Mouse (Mus musculus) liver, postnatal 0 days (tissue): ENCODE results near the gene Ptgr1.

Source experiments
- CTCF ChIP-seq: sonication (generic); IDR thresholded peaks from 2 replicates; pipeline ENCODE4 v1.5.1; 2016; ENCODE audit warnings: antibody characterized with exemption, low read depth
- EP300 ChIP-seq: IDR thresholded peaks from 2 replicates; pipeline ENCODE4 v1.6.1; 2016; ENCODE audit warnings: antibody characterized with exemption, low read depth, mild to moderate bottlenecking

DNA sequence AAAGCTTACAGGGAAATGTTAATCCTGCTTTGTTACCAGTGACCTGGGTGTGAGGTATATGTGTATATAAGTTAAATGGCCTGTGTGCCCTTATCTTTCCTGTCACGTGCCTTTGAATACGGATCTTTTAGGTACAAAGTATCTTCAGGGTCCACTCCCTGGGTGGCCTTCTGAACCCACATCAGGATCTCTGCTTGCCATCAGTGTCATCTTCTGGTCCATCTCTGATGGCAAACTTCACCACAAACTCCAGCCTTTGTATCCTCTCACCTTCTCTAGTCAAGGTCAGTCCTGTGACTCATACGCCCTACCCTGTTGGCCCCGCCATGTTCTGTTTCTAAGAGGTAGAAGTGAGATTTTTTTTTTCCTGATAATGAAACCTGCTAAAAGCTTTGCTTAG lies 7.8 kb upstream of the Ptgr1 start, which contains the start of gene Dnajc25:
- TF ChIP-seq EP300 (no peak), CTCF (no peak)
